Mouse (Mus musculus) liver, embryonic 13.5 days (tissue): Measurements from ENCODE around the gene Tbx4. TPM values are rescaled to one million over a fixed set of nuclear protein-coding genes. Genes with fewer than 3 reads are reported as not detected.
A peak's percentile ranks its signal among the peaks of the same experiment; 100 is the strongest.

Experiments used
- ATAC-seq: fragments of 200-750 bp; cut with Nextera tagmentation; 2 replicates; pipeline ENCODE4 v1.8.0; 2017; ENCODE audit warnings: low read depth, mild to moderate bottlenecking, moderate number of reproducible peaks, moderate library complexity
- DNase-seq: peaks from one replicate; pipeline ENCODE4 v3.0.0; 2022
- H3K27ac ChIP-seq: fragments of 300-500 bp; sonication (generic); 2 replicates; pipeline ENCODE4 v1.5.1; 2015; ENCODE audit warnings: moderate library complexity, mild to moderate bottlenecking, inconsistent platforms
- H3K27me3 ChIP-seq: fragments of 300-500 bp; sonication (generic); 2 replicates; pipeline ENCODE4 v1.6.1; 2015; ENCODE audit warnings: mild to moderate bottlenecking, inconsistent platforms
- H3K36me3 ChIP-seq: fragments of 300-500 bp; sonication (generic); 2 replicates; pipeline ENCODE4 v1.6.1; 2015; ENCODE audit warnings: mild to moderate bottlenecking, inconsistent platforms
- H3K4me1 ChIP-seq: fragments of 300-500 bp; sonication (generic); replicated peaks from 2 replicates; pipeline ENCODE4 v1.6.1; 2015; ENCODE audit warnings: inconsistent platforms
- H3K4me2 ChIP-seq: fragments of 300-500 bp; sonication (generic); 2 replicates; pipeline ENCODE4 v1.6.1; 2015; ENCODE audit warnings: inconsistent platforms, mild to moderate bottlenecking, moderate library complexity
- H3K4me3 ChIP-seq: fragments of 300-500 bp; sonication (generic); replicated peaks from 2 replicates; pipeline ENCODE4 v1.5.1; 2015; ENCODE audit warnings: mild to moderate bottlenecking, inconsistent platforms
- H3K9ac ChIP-seq: fragments of 300-500 bp; sonication (generic); 2 replicates; pipeline ENCODE4 v1.6.1; 2015; ENCODE audit warnings: mild to moderate bottlenecking, inconsistent platforms
- H3K9me3 ChIP-seq: fragments of 300-500 bp; sonication (generic); replicated peaks from 2 replicates; pipeline ENCODE4 v1.6.1; 2016; ENCODE audit warnings: inconsistent platforms
- WGBS: fragments of 180-500 bp; shearing (Covaris S2); methylation state at CpG from one replicate; pipeline ENCODE4 v1.1.7; 2015; ENCODE audit not compliant: insufficient replicate concordance; 5-methylcytosine and 5-hydroxymethylcytosine counted together
- polyA plus RNA-seq: library from polyadenylated mRNA; unstranded; fragments of >200 nt; fragmentation: Nextera tagmentation; extraction: Ambion mirVana; gene quantifications from 2 replicates; pipeline ENCODE4 v1.2.1, GENCODE M21; 2015

Gene Tbx4
- polyA plus RNA-seq, 1 experiment from 2014 or later = 0.06 TPM

- H3K27me3 ChIP-seq = peaks cover 65% of the 10 kb centered on the region
- DNase-seq = no peak
- WGBS = 65% methylated on average over 12 of the region's 12 CpGs
Measured at GRCm38 (mm10) chr11:85917091-85917992, 31.1 kb downstream of the Tbx4 start.

DNA sequence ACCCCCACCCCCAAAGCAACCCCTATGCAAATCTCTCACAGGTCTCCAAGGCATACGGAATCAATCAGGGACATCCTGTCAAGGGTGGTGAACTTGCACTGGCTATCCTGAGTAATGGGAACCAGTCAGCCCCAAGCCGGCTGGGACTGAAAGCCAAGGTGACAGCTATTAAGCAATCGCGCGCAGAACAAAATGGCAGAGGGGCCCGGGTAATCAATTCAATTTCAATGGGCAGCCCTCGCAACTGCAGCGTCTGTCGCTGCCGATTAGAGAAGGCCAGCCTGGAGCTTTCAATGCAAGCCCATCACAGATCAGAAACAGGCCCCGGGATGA is 31.7 kb downstream of the Tbx4 start:
- no peak overlapping the region for H3K4me2 ChIP-seq
- H3K9ac ChIP-seq = no peak overlapping the region
- no peak overlapping the region for H3K4me3 ChIP-seq
- H3K4me1 ChIP-seq = no peaks in the 10 kb centered on the region
- H3K27me3 ChIP-seq = peaks cover 72% of the 10 kb centered on the region
- DNase-seq (no peak), ATAC-seq (no peak)
- WGBS = 23% methylated on average over 11 of the region's 11 CpGs
- no peaks in the 10 kb centered on the region for H3K36me3 ChIP-seq
- H3K9me3 ChIP-seq = no peaks in the 10 kb centered on the region
- H3K27ac ChIP-seq = no peak overlapping the region

More at GRCm38 (mm10) chr11:85917091-85917992, 31.1 kb downstream of the Tbx4 start:
- no peak for ATAC-seq
- Histone ChIP-seq H3K4me1 (no peaks in the 10 kb centered on the region), H3K4me2 (no peak overlapping the region), H3K27ac (no peak overlapping the region), H3K4me3 (no peak overlapping the region), H3K36me3 (no peaks in the 10 kb centered on the region), H3K9ac (no peak overlapping the region), H3K9me3 (no peaks in the 10 kb centered on the region)

DNA sequence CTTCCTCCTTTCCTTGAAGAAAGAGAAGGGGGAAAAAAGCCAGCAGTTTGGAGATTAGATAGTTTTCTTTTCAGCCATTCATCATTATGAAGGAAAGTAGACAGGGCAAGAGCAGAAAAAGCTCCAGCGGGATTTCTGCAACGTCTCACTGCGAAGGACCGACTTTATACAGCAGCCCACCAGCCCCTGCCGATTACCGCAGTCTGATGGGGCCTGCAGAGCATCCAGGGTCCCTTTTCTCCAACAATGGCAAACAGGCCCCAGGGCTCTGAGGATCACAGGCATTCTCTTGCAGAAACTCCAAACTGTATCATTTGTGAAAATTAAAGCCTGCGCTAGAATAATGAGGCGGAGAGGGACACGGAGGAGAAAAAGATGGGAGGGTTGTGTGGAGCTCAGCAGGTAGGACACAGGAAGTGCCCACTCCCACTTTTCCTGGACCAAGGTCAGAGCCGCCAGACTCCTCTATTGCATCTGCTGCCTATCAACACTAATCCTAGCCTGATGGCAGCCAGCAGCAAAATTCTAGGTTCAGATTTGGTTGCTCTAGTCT is 32.2 kb downstream of the Tbx4 start:
- Histone ChIP-seq H3K4me3 (no peak overlapping the region), H3K27me3 (peaks cover 77% of the 10 kb centered on the region), H3K9me3 (no peaks in the 10 kb centered on the region), H3K36me3 (no peaks in the 10 kb centered on the region), H3K27ac (no peak overlapping the region), H3K4me2 (no peak overlapping the region), H3K9ac (no peak overlapping the region), H3K4me1 (no peaks in the 10 kb centered on the region)
- WGBS = 54% methylated on average over 10 of the region's 10 CpGs
- ATAC-seq (no peak), DNase-seq (no peak)

GRCm38 (mm10) chr11:85925294-85925743 is 39.1 kb downstream of the Tbx4 start:
- Histone ChIP-seq H3K4me2 (peak overlapping the region; percentile 15; the same call in 1 of the 2 replicates), H3K27me3 (peaks cover 78% of the 10 kb centered on the region), H3K4me1 (no peaks in the 10 kb centered on the region)

GRCm38 (mm10) chr11:85926287-85926764 is 40.1 kb downstream of the Tbx4 start:
- DNase-seq (no peak), ATAC-seq (no peak)
- Histone ChIP-seq H3K36me3 (no peaks in the 10 kb centered on the region), H3K9ac (no peak overlapping the region), H3K27me3 (peaks cover 68% of the 10 kb centered on the region), H3K4me2 (no peak overlapping the region), H3K4me3 (no peak overlapping the region), H3K9me3 (no peaks in the 10 kb centered on the region), H3K4me1 (no peaks in the 10 kb centered on the region), H3K27ac (no peak overlapping the region)
- 18% methylated on average over 16 of the region's 16 CpGs for WGBS

More at GRCm38 (mm10) chr11:85925294-85925743, 39.1 kb downstream of the Tbx4 start:
- DNase-seq = no peak
- no peaks in the 10 kb centered on the region for H3K9me3 ChIP-seq
- 3% methylated on average over 19 of the region's 19 CpGs for WGBS
- no peak overlapping the region for H3K27ac ChIP-seq
- H3K4me3 ChIP-seq = peak overlapping the region; percentile 18; the same call in 1 of the 2 replicates
- H3K9ac ChIP-seq = no peak overlapping the region
- ATAC-seq = no peak
- no peaks in the 10 kb centered on the region for H3K36me3 ChIP-seq

- H3K4me1 ChIP-seq = no peaks in the 10 kb centered on the region
- 42% methylated on average over 4 of the region's 4 CpGs for WGBS
Measured at GRCm38 (mm10) chr11:85928106-85928505, 41.9 kb downstream of the Tbx4 start.

GRCm38 (mm10) chr11:85929651-85930050 is 43.4 kb downstream of the Tbx4 start:
- 68% methylated on average over 6 of the region's 6 CpGs for WGBS
- no peak overlapping the region for H3K27ac ChIP-seq
- ATAC-seq (no peak), DNase-seq (no peak)
- H3K4me2 ChIP-seq = no peak overlapping the region
- H3K4me3 ChIP-seq = no peak overlapping the region
- H3K36me3 ChIP-seq = no peaks in the 10 kb centered on the region
- no peak overlapping the region for H3K9ac ChIP-seq
- H3K4me1 ChIP-seq = no peaks in the 10 kb centered on the region
- H3K9me3 ChIP-seq = no peaks in the 10 kb centered on the region
- peaks cover 50% of the 10 kb centered on the region for H3K27me3 ChIP-seq

More at GRCm38 (mm10) chr11:85928106-85928505, 41.9 kb downstream of the Tbx4 start:
- Histone ChIP-seq H3K9ac (no peak overlapping the region), H3K4me2 (no peak overlapping the region), H3K36me3 (no peaks in the 10 kb centered on the region), H3K27me3 (peaks cover 59% of the 10 kb centered on the region), H3K4me3 (no peak overlapping the region), H3K27ac (no peak overlapping the region), H3K9me3 (no peaks in the 10 kb centered on the region)
- no peak for DNase-seq
- ATAC-seq = no peak

DNA sequence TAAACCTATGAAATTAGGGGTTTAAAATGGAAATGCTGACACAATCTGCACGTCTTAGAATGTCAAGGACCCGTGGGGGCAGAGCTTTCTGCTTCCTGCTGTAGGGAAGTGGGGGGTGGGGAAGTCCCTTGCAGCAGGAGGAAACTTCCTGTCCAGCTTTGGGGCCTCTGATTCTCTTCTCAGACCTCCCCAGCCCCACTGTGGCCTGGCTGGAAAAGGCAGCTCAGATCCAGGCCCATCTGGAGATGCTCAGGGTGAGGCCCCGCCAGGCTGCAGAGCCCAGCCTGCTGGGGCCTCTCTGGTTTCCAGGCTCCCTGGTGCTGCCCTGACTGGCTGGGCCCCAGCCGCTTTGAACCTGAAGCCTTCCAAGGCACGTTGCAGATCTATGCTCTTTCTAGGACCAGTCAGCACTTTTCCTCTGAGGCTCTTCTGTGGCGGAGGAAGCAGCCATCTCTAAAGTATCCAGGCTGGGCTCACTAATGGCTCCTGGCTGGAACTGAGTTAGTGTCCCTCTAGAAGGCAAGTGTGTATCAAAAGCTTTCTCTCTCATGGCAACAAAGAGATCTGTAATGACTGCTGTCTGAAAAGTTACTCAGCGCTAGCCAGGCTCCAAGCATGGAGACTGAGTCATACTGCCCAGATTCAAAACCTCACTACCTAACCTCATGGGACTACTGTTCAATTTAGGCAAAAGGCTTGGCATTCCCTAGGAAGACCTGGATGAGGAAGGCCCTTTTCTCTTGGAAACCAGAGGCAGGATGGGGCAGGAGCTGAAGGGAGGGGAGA is 55.8 kb downstream of the Tbx4 start:
- H3K27me3 ChIP-seq = no peaks in the 10 kb centered on the region

DNA sequence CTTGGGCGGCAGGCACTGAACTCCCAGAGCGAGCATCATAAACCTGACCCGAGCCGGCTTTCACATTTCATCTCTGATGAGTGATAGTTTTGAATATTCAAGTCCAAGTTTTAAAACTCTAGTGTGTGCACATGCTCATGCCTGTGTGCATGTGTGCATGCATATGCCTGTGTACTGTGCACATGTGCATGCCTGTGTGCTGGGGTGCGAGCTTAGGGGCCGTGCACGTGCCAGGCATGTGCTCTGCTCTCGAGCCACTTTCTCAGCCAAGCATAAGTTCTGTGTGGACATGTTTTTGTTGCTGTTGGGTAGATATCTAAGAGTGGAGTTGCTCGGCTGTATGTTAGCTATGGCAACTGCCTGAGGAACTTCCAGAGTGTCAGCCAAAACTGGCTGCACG is 62.5 kb downstream of the Tbx4 start:
- H3K27ac ChIP-seq = no peak overlapping the region
- ATAC-seq (no peak), DNase-seq (no peak)
- no peaks in the 10 kb centered on the region for H3K4me1 ChIP-seq
- 80% methylated on average over 10 of the region's 10 CpGs for WGBS
- no peak overlapping the region for H3K4me2 ChIP-seq
- no peaks in the 10 kb centered on the region for H3K9me3 ChIP-seq
- H3K36me3 ChIP-seq = no peaks in the 10 kb centered on the region
- H3K9ac ChIP-seq = no peak overlapping the region
- no peak overlapping the region for H3K4me3 ChIP-seq
- H3K27me3 ChIP-seq = no peaks in the 10 kb centered on the region

More for the DNA sequence above, 55.8 kb downstream of the Tbx4 start:
- Histone ChIP-seq H3K4me3 (no peak overlapping the region), H3K36me3 (no peaks in the 10 kb centered on the region), H3K4me1 (no peaks in the 10 kb centered on the region), H3K27ac (peak overlapping the region; percentile 29; the same call in 1 of the 2 replicates), H3K9ac (no peak overlapping the region), H3K4me2 (no peak overlapping the region), H3K9me3 (no peaks in the 10 kb centered on the region)
- WGBS = 39% methylated on average over 7 of the region's 7 CpGs
- DNase-seq = no peak
- no peak for ATAC-seq

DNA sequence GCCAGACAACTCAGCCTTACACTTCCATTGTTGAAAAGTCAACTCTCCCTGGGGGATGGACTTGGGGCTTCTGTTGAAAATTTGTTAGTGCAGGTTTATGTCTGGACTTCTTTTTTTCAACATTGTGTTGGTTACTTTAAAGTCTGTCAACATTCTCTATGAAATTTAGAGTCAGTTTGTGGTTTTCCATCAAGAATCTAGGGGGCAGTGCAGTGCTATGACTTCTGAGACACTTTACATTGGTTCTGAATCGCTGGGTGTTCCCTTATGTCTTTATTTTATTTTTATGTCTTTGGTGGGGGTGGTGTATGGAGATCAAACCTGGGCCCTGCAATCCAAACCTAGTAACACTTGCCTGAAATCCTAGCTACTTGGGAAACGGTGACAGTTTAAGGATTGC is 63.5 kb downstream of the Tbx4 start:
- no peak for DNase-seq
- Histone ChIP-seq H3K27ac (no peak overlapping the region), H3K4me1 (no peaks in the 10 kb centered on the region), H3K36me3 (no peaks in the 10 kb centered on the region), H3K4me2 (no peak overlapping the region), H3K27me3 (no peaks in the 10 kb centered on the region), H3K9ac (no peak overlapping the region), H3K4me3 (no peak overlapping the region), H3K9me3 (no peaks in the 10 kb centered on the region)
- ATAC-seq = no peak
- WGBS = 60% methylated on average over 2 of the region's 2 CpGs

GRCm38 (mm10) chr11:85952538-85952937 is 66.3 kb downstream of the Tbx4 start:
- DNase-seq (no peak), ATAC-seq (no peak)
- no peaks in the 10 kb centered on the region for H3K9me3 ChIP-seq
- H3K27me3 ChIP-seq = no peaks in the 10 kb centered on the region
- no peak overlapping the region for H3K4me3 ChIP-seq
- no peak overlapping the region for H3K27ac ChIP-seq
- WGBS = 64% methylated on average over 4 of the region's 4 CpGs
- H3K4me2 ChIP-seq = no peak overlapping the region
- H3K4me1 ChIP-seq = peaks cover 3% of the 10 kb centered on the region
- no peaks in the 10 kb centered on the region for H3K36me3 ChIP-seq
- no peak overlapping the region for H3K9ac ChIP-seq
